Mouse (Mus musculus): ENCODE measurements at regions not wholly inside any gene's neighbourhood (a gene's known extent, or its start where the extent isn't known, plus 50 kb on each side); places are given as distances from the start of the nearest gene placed in this dataset.

GRCm38 (mm10) chr5:119016420-119016819, 455.9 kb downstream of the Med13l start:
- in situ Hi-C loops (cut with MboI; ENCODE audit: low pct_unique_long_range_greater_than_20kb in 1 of 2, low sequenced_read_pairs in 2 of 2, unreplicated experiment in 1 of 2), result no loop called here

GRCm38 (mm10) chr5:119023947-119024346, 463.5 kb downstream of the Med13l start:
- in situ Hi-C loops (cut with MboI; ENCODE audit: low pct_unique_long_range_greater_than_20kb in 1 of 2, low sequenced_read_pairs in 2 of 2, unreplicated experiment in 1 of 2), result no loop called here

- in situ Hi-C loops (cut with MboI; ENCODE audit: low pct_unique_long_range_greater_than_20kb in 1 of 2, low sequenced_read_pairs in 2 of 2, unreplicated experiment in 1 of 2), result no loop called here
These were observed 471.6 kb downstream of the Med13l start for GRCm38 (mm10) chr5:119032051-119032450.

- in situ Hi-C loops (cut with MboI; ENCODE audit: low pct_unique_long_range_greater_than_20kb in 1 of 2, low sequenced_read_pairs in 2 of 2, unreplicated experiment in 1 of 2), result no loop called here
These were observed 484.1 kb downstream of the Med13l start for GRCm38 (mm10) chr5:119044548-119044947.

- in situ Hi-C loops (cut with MboI; ENCODE audit: low pct_unique_long_range_greater_than_20kb in 1 of 2, low sequenced_read_pairs in 2 of 2, unreplicated experiment in 1 of 2), result no loop called here
These were observed 487.1 kb downstream of the Med13l start for GRCm38 (mm10) chr5:119047581-119047980.

- in situ Hi-C loops (cut with MboI; ENCODE audit: low pct_unique_long_range_greater_than_20kb in 1 of 2, low sequenced_read_pairs in 2 of 2, unreplicated experiment in 1 of 2), result no loop called here
These were observed 492.0 kb downstream of the Med13l start for GRCm38 (mm10) chr5:119052354-119052996.

- in situ Hi-C loops (cut with MboI; ENCODE audit: low pct_unique_long_range_greater_than_20kb in 1 of 2, low sequenced_read_pairs in 2 of 2, unreplicated experiment in 1 of 2), result no loop called here
These were observed 493.3 kb downstream of the Med13l start for GRCm38 (mm10) chr5:119053738-119054137.

- in situ Hi-C loops (cut with MboI; ENCODE audit: low pct_unique_long_range_greater_than_20kb in 1 of 2, low sequenced_read_pairs in 2 of 2, unreplicated experiment in 1 of 2), result no loop called here
These were observed 493.9 kb downstream of the Med13l start for GRCm38 (mm10) chr5:119054393-119054792.

GRCm38 (mm10) chr5:119055430-119055829, 495.0 kb downstream of the Med13l start:
- in situ Hi-C loops (cut with MboI; ENCODE audit: low pct_unique_long_range_greater_than_20kb in 1 of 2, low sequenced_read_pairs in 2 of 2, unreplicated experiment in 1 of 2), result no loop called here

GRCm38 (mm10) chr5:119057813-119058212, 497.3 kb downstream of the Med13l start:
- in situ Hi-C loops (cut with MboI; ENCODE audit: low pct_unique_long_range_greater_than_20kb in 1 of 2, low sequenced_read_pairs in 2 of 2, unreplicated experiment in 1 of 2), result no loop called here

- in situ Hi-C loops (cut with MboI; ENCODE audit: low pct_unique_long_range_greater_than_20kb in 1 of 2, low sequenced_read_pairs in 2 of 2, unreplicated experiment in 1 of 2), result no loop called here
These were observed 497.9 kb downstream of the Med13l start for GRCm38 (mm10) chr5:119058231-119058851.

- in situ Hi-C loops (cut with MboI; ENCODE audit: low pct_unique_long_range_greater_than_20kb in 1 of 2, low sequenced_read_pairs in 2 of 2, unreplicated experiment in 1 of 2), result no loop called here
These were observed 498.7 kb downstream of the Med13l start for GRCm38 (mm10) chr5:119059223-119059622.

GRCm38 (mm10) chr5:119060886-119061285, 500.4 kb downstream of the Med13l start:
- in situ Hi-C loops (cut with MboI; ENCODE audit: low pct_unique_long_range_greater_than_20kb in 1 of 2, low sequenced_read_pairs in 2 of 2, unreplicated experiment in 1 of 2), result no loop called here

GRCm38 (mm10) chr5:119062478-119062877, 502.0 kb downstream of the Med13l start:
- in situ Hi-C loops (cut with MboI; ENCODE audit: low pct_unique_long_range_greater_than_20kb in 1 of 2, low sequenced_read_pairs in 2 of 2, unreplicated experiment in 1 of 2), result no loop called here

- in situ Hi-C loops (cut with MboI; ENCODE audit: low pct_unique_long_range_greater_than_20kb in 1 of 2, low sequenced_read_pairs in 2 of 2, unreplicated experiment in 1 of 2), result no loop called here
These were observed 506.2 kb downstream of the Med13l start for GRCm38 (mm10) chr5:119066666-119067065.

GRCm38 (mm10) chr5:119069765-119070333, 509.4 kb downstream of the Med13l start:
- in situ Hi-C loops (cut with MboI; ENCODE audit: low pct_unique_long_range_greater_than_20kb in 1 of 2, low sequenced_read_pairs in 2 of 2, unreplicated experiment in 1 of 2), result no loop called here

GRCm38 (mm10) chr5:119072712-119073111, 512.2 kb downstream of the Med13l start:
- in situ Hi-C loops (cut with MboI; ENCODE audit: low pct_unique_long_range_greater_than_20kb in 1 of 2, low sequenced_read_pairs in 2 of 2, unreplicated experiment in 1 of 2), result no loop called here

- in situ Hi-C loops (cut with MboI; ENCODE audit: low pct_unique_long_range_greater_than_20kb in 1 of 2, low sequenced_read_pairs in 2 of 2, unreplicated experiment in 1 of 2), result no loop called here
These were observed 520.3 kb downstream of the Med13l start for GRCm38 (mm10) chr5:119080747-119081146.

- in situ Hi-C loops (cut with MboI; ENCODE audit: low pct_unique_long_range_greater_than_20kb in 1 of 2, low sequenced_read_pairs in 2 of 2, unreplicated experiment in 1 of 2), result no loop called here
These were observed 522.4 kb downstream of the Med13l start for GRCm38 (mm10) chr5:119082895-119083294.
